Mouse (Mus musculus) embryo, embryonic 11 days (tissue): Measurements from ENCODE around the gene Fam207a.

Experiments used
- DNase-seq: peaks from one replicate; pipeline ENCODE4 v3.0.0-alpha.2; 2015

Gene Fam207a

DNA sequence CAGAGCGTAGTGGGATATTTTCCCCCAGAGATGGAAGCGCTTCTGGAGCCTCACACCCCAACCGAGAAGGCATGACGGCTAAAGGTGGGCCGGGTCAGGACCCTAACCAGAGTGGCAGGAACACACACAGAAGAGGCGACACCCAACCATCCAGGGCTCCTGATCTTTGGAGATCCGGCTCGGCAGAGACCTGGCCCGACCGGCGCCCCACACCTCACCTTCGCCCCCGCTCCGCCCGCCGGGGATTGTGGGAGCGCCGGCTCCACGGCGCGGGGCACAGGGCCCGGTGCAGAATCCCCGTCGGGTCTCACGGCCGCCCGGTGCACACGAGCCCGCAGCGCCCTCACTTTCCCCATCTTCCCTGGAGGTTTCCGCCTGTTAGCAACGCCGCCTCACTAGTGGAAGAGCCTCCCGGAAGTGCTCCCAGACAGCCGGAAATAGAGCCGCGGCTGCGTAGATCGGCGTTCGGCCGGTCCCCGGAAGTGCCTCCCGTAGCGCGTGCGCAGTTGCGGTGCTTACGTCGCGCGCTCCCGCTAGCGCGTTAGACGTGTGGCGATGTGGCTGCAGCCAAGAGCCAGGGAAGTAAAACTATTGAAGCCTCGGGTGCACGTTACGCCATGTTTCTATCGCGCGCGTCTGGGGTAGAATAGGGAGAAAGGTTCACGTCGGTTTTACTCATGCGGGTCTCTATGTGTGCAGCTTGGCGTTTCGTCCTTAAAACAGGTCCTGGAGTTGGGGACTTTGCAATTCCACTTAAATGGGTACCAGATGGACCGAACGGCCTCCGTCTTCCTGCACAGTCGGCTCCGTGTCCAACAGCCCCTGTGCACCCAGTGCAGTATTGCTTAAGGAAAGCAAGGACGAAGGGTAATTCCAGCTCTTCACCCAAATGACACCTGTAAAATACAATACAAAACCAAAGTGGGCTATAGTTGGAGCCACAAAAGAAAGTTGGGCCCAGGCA is at the start of gene Fam207a:
Fam207a (minus strand) TSS at position 401 of the 964 bp plus-strand sequence.
- peak; percentile 97 for DNase-seq

DNA sequence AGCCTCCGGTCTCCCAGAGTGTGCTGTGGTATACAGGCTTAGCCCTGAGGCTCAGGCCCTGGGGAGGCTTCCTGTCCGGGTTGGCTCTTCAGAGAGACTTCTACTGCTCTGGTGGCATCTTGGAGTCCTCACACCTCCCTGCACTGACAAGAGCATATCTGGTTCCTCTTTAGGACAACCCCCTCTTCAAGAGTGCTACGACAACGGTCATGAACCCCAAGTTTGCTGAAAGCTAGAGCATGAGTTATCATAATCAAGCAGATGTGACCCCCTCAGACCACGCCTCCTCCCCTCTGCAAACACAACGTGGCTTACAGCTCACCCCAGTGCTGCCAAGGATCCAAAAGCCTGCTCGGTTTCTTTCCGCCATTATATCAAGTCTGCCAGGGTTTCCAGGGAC is 49.4 kb upstream of the Fam207a start:
- DNase-seq: no peak

DNA sequence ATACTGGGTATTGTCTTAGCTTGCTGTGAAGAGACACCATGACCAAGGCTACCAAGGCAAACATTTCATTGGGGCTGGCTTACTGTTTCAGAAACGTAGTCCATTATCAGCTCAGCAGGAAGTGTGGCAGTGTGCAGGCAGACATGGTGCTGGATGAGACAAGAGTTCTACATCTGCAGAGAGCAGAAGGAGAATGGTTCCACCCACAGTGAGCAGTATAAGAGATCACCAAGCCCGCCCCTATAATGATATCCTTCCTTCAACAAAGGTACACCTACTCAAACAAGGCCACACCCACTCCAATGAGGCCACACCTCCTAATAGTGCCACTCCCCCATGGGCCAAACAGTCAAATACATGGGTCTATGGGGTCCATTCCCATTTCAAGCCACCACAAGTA is 45.9 kb upstream of the Fam207a start:
- DNase-seq: no peak

DNA sequence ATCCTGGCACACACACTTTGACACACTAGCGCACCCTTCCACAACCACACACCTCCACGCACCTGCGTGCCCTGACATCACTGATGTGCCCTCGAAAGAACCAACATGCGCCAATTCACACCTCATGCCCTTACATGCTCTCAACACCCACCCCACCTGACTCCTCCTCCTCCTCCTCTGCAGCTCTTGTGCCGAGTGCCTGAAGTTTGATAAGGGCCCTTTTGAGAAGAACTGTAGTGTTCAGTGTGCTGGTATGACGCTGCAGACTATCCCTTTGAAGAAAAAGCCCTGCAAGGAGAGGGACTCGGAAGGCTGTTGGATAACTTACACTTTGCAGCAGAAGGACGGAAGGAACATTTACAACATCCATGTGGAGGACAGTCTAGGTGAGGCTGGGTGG is 45.2 kb upstream of the Fam207a start:
- DNase-seq: no peak

DNA sequence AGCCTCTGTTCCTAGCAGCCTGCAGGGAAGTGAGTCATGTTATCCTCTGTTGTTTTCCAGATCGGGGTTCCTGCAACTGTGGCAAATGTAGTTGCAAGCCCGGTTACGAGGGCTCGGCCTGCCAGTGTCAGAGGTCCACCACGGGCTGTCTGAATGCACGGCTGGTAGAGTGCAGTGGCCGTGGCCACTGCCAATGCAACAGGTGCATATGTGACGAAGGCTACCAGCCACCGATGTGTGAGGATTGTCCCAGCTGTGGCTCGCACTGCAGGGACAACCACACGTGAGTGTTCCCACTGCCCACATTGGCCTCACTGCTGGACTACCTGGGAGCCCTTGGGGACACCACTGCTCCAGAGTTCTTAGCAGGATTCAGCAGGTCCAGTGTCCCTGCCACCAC is 44.5 kb upstream of the Fam207a start:
- DNase-seq: no peak

DNA sequence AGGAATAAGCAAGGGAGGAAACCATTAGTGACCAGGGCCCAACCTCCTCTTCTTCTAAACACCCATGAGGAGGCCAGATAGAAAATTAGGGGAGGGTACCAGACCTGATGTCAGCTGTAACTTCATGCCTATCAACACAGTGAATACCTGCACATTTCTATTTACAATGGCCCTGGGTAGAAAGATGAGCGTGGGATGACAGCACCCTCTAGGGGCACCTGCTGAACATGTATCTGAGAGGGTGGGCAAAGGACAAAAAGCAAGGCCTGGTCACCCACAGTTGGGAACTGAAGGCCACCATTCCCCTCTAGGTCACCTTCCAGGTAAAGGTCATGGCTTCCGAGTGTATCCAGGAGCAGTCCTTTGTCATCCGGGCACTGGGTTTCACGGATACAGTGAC is 42.1 kb upstream of the Fam207a start:
- DNase-seq: no peak

DNA sequence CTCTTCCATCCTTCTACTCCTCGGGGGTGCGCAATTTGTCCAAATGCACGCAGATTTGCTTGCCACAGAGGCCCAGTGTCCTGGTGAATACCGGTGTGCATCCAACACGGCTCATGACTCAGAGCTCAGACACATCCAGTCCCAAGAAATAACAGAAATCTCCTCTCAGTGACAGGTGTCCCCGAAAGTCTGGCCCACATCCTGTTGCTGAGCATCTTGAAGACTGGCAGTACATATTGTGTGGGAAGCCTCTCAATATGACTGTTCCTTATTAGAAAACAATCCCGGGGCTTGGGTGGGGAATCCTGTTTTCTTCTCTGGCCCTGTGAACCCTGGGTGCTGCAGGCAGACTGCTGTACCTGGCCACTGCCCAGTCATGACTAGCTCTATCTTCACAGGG is 41.0 kb upstream of the Fam207a start:
- DNase-seq: no peak

DNA sequence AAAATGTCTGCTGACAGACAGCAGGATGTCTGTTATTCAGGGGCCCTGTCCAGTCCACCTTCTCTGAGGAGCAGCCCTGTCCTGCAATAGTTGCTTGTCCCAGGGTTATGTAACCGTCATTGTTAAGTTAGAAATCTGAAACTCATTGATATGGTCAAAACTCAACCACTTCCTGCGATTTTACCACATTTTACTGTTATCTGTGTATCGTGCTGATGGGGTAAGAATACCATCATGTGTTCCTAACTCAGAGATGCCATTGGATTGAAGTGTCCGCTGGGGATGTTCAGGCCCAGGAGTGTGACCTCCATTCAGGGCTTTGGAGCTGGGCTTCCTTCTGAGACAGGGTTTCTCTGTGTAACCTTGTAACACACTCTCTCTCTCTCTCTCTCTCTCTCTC is 39.3 kb upstream of the Fam207a start:
- DNase-seq: no peak

DNA sequence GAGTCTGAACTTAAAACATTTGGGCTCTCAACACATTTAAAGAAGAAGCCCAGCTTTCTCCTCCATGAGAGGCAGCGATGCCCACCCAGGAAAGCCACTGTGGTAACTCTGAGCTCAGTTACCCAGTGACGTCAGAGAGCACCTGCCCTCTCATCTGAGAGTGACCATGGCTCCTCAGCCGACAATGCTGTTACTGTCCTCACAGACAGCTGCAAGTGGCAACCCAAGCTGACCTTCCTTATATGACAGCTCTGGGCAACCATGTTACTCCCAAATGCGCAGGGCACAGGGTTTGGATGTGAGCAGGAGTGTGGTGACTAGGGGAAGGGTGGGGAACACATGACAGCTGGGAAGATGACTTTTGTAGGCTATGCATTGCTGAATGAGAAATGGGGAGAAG is 37.7 kb upstream of the Fam207a start:
- no peak for DNase-seq

DNA sequence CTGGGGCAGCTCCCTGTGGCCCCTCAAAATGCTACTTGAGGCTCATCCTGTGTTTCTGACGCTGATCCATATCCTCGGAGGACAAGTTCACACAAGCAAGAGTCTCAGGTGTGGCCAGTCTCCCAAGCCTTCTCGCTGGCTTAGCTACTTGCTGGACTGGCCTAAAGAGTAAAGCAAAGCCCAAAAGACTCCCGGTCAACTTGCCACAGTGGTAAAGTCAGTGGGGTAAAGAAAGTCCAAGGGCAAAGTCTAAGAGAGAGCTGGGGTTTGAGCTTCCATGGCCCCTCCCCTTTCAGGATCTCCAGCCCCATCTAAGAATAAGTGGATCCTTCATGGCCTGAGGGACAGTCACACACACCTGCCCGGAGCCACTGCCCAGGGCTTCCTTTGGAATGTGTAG is 36.6 kb upstream of the Fam207a start:
- no peak for DNase-seq

DNA sequence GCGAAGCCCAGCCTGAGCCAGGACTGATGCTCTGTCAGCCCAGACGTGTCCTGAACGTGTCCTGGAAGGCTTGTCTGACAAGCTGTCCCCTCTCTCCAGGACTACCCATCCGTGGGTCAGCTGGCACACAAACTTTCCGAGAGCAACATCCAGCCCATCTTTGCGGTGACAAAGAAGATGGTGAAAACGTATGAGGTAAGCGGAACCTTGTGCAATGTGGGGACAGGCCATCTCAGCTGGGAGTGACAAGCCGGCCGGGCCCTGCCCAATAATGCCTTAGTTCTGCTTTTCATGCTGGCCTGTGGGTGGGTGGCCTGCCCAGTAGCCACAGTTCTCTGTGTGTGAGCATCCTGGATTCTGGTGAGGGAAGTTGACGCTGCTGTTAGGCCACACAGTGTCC is 35.3 kb upstream of the Fam207a start:
- no peak for DNase-seq

DNA sequence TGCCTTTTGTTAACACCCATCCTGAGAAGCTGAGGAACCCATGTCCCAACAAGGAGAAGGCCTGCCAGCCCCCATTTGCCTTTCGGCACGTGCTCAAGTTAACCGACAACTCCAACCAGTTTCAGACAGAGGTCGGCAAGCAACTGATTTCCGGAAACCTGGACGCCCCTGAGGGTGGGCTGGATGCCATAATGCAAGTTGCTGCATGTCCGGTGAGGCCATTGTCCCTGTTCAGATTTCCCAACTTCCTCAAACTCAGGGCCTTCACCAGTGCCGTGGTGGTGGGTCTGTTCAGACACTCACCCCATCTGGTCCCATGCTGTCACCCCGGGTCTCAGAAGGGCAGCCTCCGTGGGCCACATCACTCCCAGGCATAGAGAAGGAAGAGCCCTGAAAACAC is 33.0 kb upstream of the Fam207a start:
- DNase-seq: no peak

DNA sequence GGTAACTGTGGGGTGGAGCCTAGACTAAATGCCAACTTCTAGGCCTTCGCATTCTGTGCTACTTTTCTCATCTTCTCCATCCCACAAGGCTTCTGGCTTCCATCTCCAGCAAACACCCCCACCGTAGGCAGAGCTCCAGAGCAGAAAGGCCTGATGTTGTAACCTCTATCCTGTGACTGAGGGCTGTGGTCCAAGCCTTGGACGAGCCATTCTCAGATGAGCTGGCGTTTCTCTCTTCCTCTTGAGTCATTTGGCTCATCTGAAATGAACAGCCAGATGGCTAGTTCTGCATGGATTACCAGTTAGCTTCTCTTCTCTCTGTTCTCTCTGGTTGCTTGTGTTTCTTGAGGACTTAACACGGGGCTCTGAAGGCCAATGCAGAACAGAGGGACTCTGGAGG is 29.3 kb upstream of the Fam207a start:
- no peak for DNase-seq

DNA sequence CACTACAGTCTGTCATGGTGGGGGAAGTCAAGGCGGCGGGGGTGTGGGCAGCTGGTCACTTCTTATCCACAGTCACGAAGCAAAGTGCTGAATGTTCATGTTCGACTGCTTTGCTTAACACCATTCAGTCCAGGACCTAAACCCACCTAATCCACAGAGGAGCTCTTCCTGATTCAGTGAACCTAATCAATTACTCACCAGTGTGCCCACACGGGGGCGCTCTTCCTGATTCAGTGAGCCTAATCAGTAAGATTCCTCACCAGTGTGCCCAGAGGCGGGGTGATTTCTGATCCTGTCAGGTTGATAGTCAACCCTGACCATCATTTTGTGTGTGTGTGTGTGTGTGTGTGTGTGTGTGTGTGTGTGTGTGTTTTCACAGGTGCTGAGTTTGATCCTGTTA is 27.6 kb upstream of the Fam207a start:
- peak; percentile 70 for DNase-seq

DNA sequence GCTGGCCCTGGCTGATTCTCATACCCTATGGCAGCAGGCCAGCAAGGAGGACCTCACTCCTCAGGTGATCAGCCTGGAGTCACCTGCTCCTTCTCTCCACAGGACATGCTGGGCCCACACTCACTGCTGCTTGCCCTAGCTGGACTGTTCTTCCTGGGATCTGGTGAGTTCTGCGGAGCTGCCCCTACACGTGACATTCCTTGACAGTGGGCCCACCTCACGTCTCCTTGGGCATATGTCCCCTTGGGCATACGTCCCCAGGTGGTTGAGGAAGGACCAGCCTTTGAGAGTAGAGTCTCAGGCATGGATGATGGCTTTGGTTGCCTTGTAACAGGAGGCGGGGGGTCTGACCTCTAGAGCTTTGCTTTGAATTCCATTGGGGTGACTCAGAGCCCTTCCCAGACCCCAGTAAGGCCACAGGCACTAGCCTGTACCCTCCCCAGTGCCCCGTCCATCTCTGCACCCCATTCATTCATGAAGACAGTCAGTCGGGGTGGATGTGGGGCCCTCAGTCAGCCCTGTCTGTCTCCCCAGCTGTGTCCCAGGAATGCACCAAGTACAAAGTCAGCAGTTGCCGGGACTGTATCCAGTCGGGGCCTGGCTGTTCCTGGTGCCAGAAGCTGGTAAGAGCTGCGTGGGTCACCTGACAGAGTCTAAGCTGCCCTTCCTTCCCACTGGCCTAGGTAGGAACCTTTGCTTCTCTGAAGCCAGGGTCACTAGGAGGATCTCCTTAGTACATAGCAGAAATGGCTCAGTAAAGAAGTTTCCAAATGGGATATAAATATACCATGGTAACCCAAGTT is 26.5 kb upstream of the Fam207a start:
- DNase-seq: no peak

DNA sequence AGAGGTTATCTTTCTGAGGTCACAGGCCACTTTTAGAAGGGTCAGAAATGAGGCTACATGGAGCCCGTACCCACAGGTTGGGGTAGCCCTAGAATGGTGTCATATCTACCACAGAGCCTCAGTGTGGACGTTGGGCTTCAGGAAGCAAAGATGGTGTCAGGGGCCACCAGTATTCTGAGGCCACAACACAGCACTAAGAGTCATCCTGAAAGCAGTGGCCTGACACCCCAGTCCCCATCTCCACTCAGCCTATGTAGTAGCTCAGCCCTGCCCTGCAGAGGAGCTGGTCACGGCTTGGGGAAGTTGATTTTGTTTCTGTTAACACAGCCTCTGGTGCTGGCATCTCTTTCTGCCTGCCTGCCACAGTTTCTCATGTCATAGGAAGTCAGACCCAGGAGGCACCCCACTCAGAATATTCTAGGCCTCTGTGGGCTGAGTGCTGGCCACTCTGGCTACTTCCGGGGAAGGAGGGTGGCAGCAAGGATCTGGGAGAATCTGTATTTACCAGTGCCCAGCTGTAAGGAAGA is 25.1 kb upstream of the Fam207a start:
- no peak for DNase-seq

DNA sequence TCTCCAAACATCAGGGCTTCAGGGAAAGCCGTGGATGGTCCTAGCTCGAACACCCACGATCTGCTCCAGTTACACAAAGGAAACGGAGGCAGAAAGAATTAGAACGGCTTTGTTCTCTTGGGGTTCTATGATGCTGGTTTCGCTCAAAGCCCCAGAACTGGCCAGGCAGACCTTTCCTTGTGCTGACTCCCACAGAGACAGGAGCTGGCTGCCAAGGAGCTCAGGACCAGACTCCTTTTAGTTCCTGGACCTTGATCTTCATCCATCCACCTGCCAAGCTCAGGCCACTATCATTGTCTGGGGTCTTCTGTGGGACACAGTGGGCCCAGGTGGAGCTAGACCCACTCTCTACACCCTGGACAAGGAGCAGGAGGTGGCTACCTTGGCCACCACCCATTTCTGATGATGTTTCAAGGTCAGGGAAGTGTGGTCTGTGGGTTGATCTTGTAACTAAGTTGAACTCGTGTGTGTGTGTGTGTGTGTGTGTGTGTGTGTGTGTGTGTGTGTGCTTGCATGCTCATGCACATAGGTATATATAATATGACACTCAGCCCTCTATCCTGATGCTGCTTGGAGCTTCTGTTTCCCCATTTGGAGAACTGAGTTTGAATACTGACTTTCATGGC is 23.8 kb upstream of the Fam207a start:
- DNase-seq: no peak

DNA sequence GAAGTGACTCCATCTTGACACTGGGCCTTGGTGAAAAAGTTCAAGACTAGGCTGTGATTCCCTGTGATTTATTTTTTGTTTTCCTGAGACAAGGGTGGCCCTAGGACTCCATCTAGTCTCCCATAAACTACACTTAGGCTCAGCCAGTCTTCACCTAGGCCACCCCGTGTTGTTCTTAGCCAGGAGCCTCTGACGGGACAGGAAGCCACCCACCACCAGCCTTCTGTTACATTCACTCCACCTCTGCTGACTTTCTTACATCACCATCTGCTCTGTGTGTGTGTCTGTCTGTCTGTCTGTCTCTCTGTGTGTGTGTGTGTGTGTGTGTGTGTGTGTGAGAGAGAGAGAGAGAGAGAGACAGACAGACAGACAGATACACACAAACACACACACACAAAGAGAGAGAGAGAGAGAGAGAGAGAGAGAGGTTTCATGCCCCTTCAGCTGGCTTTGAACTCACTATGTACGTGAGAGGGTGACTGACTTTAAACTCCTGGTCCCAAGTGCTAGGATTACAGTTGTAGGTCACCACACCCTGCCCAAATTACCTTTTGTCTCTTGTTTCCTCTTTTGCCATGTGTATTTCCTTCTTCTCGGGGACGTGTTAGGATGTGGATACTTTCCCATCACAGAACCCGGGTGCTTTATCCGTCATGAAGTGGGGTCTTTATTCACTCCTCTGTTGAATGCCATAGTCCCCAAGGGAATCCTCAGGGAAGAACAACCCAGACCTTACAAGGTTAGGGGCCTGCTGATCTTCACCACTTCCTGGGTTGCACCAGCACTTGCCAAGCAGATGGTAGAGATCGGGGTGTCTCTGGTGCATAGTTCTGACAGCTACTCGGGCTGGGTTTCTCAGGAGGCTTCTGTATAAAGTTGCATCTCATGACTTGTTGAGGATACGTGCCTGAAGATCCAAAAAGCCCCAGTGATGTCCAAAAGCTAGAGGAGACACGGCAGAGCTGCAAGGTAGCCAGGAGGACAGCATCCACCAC is 21.9 kb upstream of the Fam207a start:
- DNase-seq: no peak

DNA sequence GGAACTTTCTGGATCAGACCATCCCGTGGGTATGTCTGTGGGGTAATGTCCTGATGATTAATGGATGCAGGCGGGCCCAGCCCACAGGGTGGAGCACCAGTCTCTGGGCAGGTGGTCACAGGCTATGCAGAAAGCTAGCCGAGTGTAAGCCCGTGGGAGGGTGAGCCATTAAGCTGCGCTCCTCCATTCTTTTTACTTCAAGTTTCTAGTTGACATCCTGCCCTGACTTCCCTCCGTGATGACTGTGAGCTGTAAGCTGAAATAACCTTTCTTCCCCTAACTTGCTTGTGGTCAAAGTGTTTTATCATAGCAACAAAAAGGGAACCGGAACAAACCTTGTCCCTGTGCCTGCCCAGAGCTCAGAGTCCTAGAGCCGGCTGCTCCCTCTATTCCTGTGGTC is 21.1 kb upstream of the Fam207a start:
- DNase-seq: no peak

DNA sequence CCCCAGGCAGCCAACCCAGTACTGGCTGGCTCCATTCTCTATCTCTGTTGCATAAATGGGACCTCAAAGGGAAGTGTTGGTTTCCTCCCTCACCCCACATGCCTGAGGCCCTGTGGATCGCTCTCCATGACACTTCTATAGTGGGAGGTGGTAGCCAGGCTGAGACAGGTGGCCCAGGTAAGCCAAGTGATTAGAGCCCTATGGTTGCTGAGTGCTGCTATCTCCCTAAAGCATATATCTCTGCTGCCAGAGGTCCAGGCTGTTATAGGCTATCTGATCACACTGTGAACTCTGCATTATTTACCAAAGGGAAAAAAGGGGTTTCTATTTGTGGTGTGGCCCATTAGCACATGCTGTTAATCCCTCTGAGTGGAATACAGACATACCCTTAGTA is 16.4 kb upstream of the Fam207a start:
- DNase-seq: no peak

DNA sequence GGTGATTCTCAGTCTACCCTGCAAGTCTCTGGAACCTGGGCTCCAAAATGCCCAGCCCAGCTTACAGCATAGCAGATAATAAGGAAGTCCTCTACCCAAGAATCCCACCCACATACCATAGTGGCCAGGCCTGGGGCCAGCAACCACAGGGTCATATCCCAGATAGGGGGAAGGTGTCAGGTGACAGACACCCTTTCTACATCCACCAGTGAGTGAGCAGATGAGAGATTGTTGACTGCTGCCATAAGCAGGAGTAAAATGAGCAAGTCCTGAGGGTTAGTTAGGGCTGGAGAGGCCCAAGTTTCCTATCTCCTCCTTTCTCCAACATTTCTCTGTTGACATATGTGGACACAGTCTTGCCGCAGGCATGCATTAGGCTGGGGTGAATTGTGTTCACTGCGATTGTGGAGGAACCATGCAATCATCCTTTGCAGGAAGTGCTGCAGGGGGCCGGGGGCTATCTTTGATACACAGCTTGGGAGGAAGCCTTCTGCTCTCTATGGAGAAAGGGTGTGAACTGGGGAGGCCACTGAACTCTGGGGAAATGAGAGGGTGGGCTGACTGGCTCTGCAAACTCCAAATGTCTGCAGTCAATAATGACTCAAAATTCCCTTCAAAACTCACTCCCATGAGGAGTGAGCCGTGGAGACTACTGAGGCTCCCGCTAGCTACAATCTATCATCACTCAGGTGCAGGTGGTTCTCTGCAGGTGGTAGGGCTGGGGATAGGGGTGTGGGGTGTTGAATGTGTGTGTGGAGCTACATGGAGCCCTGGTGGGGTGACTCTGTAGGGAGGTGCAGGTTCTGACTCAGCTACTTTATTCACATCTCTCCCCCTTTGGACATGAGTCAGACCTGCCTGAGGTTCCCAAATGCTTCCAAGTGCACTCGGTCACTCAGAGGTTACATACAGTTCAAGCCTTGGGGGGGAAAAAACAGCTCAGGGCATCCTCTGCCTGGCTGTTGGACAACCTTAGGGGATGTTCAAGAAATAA is 15.7 kb upstream of the Fam207a start:
- no peak for DNase-seq
